Mouse (Mus musculus) embryonic facial prominence, embryonic 12.5 days (tissue): ENCODE measurements around the gene Gm10837. TPM values are rescaled to one million over a fixed set of nuclear protein-coding genes. Genes with fewer than 3 reads are reported as not detected.
A peak's percentile ranks its signal among the peaks of the same experiment; 100 is the strongest.

Experiments
- ATAC-seq: fragments of 200-750 bp; cut with Nextera tagmentation; 2 replicates; pipeline ENCODE4 v1.8.0; 2017; ENCODE audit not compliant: insufficient number of reproducible peaks, insufficient read depth, low FRiP score, low TSS enrichment
- H3K27ac ChIP-seq: fragments of 300-500 bp; sonication (generic); 2 replicates; pipeline ENCODE4 v1.5.1; 2016; ENCODE audit warnings: mild to moderate bottlenecking
- H3K27me3 ChIP-seq: fragments of 300-500 bp; sonication (generic); 2 replicates; pipeline ENCODE4 v1.6.1; 2016; ENCODE audit warnings: mild to moderate bottlenecking, moderate library complexity
- H3K36me3 ChIP-seq: fragments of 300-500 bp; sonication (generic); 2 replicates; pipeline ENCODE4 v1.6.1; 2016; ENCODE audit warnings: mild to moderate bottlenecking
- H3K4me1 ChIP-seq: fragments of 300-500 bp; sonication (generic); 2 replicates; pipeline ENCODE4 v1.6.1; 2016
- H3K4me2 ChIP-seq: fragments of 300-500 bp; sonication (generic); replicated peaks from 2 replicates; pipeline ENCODE4 v1.6.1; 2016; ENCODE audit warnings: mild to moderate bottlenecking, moderate library complexity
- H3K4me3 ChIP-seq: fragments of 300-500 bp; sonication (generic); 2 replicates; pipeline ENCODE4 v1.5.1; 2016; ENCODE audit warnings: mild to moderate bottlenecking
- H3K9ac ChIP-seq: fragments of 300-500 bp; sonication (generic); 2 replicates; pipeline ENCODE4 v1.6.1; 2016; ENCODE audit warnings: mild to moderate bottlenecking, moderate library complexity
- H3K9me3 ChIP-seq: fragments of 300-500 bp; sonication (generic); 2 replicates; pipeline ENCODE4 v1.6.1; 2016; ENCODE audit warnings: mild to moderate bottlenecking, moderate library complexity
- WGBS: fragments of 180-500 bp; shearing (Covaris S2); methylation state at CpG from one replicate; pipeline ENCODE4 v1.1.7; 2016; 5-methylcytosine and 5-hydroxymethylcytosine counted together
- polyA plus RNA-seq: library from polyadenylated mRNA; unstranded; fragments of >200 nt; fragmentation: Nextera tagmentation; extraction: Ambion mirVana; gene quantifications from 2 replicates; pipeline ENCODE4 v1.2.1, GENCODE M21; 2016

Gm10837 gene
- not detected in 2 replicates for polyA plus RNA-seq

- Histone ChIP-seq H3K4me1 (peaks cover 7% of the 10 kb centered on the region), H3K4me2 (peak within 1 kb of the TSS; percentile 50), H3K27ac (no peak within 1 kb of the TSS), H3K9me3 (no peaks in the 10 kb centered on the region), H3K27me3 (peaks cover 41% of the 10 kb centered on the region), H3K36me3 (no peaks in the 10 kb centered on the region), H3K9ac (no peak within 1 kb of the TSS; the same call in 1 of the 2 replicates), H3K4me3 (peak within 1 kb of the TSS; percentile 32)
- ATAC-seq: peak; percentile 68
- 1% methylated on average over 45 of the region's 51 CpGs for WGBS
Observed at GRCm38 (mm10) chr14:122490441-122491328, at the start of gene Gm10837. Gm10837 (plus strand) TSS chr14:122490586.

DNA sequence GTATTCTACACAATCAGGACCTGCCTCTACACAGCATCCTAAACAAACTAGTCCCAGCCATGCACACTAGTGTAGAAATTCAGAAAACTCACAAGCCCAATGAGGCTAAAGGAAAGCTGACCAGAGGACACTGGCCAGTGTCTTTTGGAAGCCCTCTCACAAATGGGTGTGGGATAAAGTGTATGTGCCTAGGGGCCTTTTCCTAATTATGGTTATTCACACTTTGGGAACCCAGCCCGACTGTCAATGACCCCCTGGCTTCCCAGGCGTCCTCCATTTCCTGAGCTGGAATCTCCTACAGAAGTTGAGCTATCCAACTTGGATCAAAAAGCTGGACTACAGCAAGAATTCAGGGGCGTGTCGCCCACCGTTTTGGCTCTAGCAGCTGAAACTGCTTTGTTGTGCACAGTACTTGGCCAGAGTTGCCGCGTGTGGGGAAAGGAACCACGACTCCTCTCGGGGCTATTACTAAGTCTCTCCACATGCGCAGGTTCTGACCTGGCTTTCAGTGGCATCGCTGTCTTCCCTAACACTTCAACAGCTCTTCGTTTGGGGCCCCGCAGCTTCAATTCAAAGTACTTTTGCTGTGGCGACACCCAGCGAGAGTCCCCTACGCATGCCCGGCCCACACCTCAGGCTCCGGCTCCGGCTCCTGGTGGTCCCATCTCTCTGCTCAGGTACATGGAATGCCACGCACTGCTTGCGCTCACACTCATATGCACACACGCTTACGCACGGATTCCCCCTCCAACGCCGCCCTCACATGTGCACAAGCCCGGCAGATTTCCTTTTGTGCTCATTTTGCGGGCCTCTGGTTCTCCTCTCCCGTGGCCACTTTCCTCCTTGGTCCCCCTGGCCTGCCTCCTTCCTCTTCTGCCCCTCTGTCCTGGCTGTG lies 40.5 kb upstream of the Gm10837 start:
- Histone ChIP-seq H3K27ac (0 out of 2 replicates have a peak overlapping the region, but pooled peaks have one; percentile 41), H3K27me3 (peaks cover 61% of the 10 kb centered on the region), H3K4me1 (peaks cover 23% of the 10 kb centered on the region), H3K9ac (peak overlapping the region; percentile 7; the same call in 1 of the 2 replicates), H3K36me3 (no peaks in the 10 kb centered on the region), H3K9me3 (no peaks in the 10 kb centered on the region), H3K4me2 (peak overlapping the region; percentile 76), H3K4me3 (peak overlapping the region; percentile 40)
- 3% methylated on average over 29 of the region's 29 CpGs for WGBS
- no peak for ATAC-seq

- ATAC-seq: peak; percentile 71
- H3K4me1 ChIP-seq: peaks cover 23% of the 10 kb centered on the region
- H3K36me3 ChIP-seq: no peaks in the 10 kb centered on the region
- H3K4me2 ChIP-seq: peak within 1 kb of the TSS; percentile 76
- peak within 1 kb of the TSS; percentile 40 for H3K4me3 ChIP-seq
- 1% methylated on average over 59 of the region's 59 CpGs for WGBS
- peak within 1 kb of the TSS; percentile 32 for H3K9ac ChIP-seq
- H3K27me3 ChIP-seq: peaks cover 68% of the 10 kb centered on the region
- H3K9me3 ChIP-seq: no peaks in the 10 kb centered on the region
- 0 out of 2 replicates have a peak within 1 kb of the TSS, but pooled peaks have one; percentile 41 for H3K27ac ChIP-seq
Observed at GRCm38 (mm10) chr14:122450496-122451382, 39.6 kb upstream of the Gm10837 start, which contains the start of gene Gm5089. Gm5089 (minus strand) TSS chr14:122451115.

GRCm38 (mm10) chr14:122451551-122452145 lies 38.7 kb upstream of the Gm10837 start:
- Histone ChIP-seq H3K36me3 (no peaks in the 10 kb centered on the region), H3K9me3 (no peaks in the 10 kb centered on the region), H3K9ac (no peak overlapping the region), H3K27ac (no peak overlapping the region), H3K27me3 (peaks cover 68% of the 10 kb centered on the region), H3K4me1 (peaks cover 23% of the 10 kb centered on the region), H3K4me2 (no peak overlapping the region), H3K4me3 (no peak overlapping the region)
- 54% methylated on average over 5 of the region's 5 CpGs for whole genome bisulfite sequencing
- ATAC-seq: no peak

DNA sequence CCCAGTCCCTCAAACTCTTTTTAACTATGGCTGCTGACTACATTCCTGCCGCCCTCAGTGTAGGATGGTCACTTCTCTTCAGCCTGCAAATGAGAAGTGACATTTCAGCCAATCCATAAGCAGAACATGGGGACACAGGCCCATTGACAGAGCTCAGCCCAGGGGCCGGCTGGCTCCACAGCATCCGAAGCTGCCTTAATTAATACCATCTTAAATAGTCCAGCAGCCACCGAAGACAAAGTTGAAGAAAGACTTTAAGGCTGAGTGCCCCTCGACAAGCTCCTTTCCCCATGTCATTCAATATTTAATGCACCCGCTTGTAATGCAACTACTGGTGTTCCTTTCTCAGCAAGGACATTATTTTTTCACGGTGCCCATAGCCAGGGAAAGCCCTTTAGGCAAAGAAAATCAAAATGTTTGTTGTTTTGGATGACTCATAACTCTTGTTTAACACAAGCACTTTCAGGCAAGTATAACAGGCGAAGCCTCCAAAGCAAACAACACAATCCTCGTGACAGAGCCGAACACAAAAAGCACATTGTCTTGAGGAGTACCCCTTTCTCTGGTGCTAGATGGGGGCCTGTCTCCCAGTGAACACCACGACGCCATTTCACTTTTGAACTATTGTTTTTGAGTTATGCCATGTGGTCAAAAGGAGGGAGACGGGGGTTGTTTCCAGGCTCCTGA lies 37.5 kb upstream of the Gm10837 start:
- no peaks in the 10 kb centered on the region for H3K9me3 ChIP-seq
- 0 out of 2 replicates have a peak, but pooled peaks have one; percentile 35 for ATAC-seq
- H3K4me2 ChIP-seq: peak overlapping the region; percentile 42
- WGBS: 10% methylated on average over 13 of the region's 13 CpGs
- H3K9ac ChIP-seq: no peak overlapping the region
- H3K27ac ChIP-seq: no peak overlapping the region
- peaks cover 23% of the 10 kb centered on the region for H3K4me1 ChIP-seq
- no peaks in the 10 kb centered on the region for H3K36me3 ChIP-seq
- peaks cover 62% of the 10 kb centered on the region for H3K27me3 ChIP-seq
- H3K4me3 ChIP-seq: 0 out of 2 replicates have a peak overlapping the region, but pooled peaks have one; percentile 23

GRCm38 (mm10) chr14:122453388-122453995 lies 36.9 kb upstream of the Gm10837 start:
- no peak overlapping the region for H3K27ac ChIP-seq
- ATAC-seq: no peak
- H3K36me3 ChIP-seq: no peaks in the 10 kb centered on the region
- H3K4me2 ChIP-seq: peak overlapping the region; percentile 42
- no peak overlapping the region for H3K9ac ChIP-seq
- H3K4me1 ChIP-seq: peaks cover 23% of the 10 kb centered on the region
- H3K4me3 ChIP-seq: peak overlapping the region; percentile 23
- peaks cover 55% of the 10 kb centered on the region for H3K27me3 ChIP-seq
- 4% methylated on average over 32 of the region's 32 CpGs for WGBS
- no peaks in the 10 kb centered on the region for H3K9me3 ChIP-seq

GRCm38 (mm10) chr14:122453996-122454738 lies 36.2 kb upstream of the Gm10837 start:
- Histone ChIP-seq H3K4me2 (peak overlapping the region; percentile 42), H3K9me3 (no peaks in the 10 kb centered on the region), H3K27ac (no peak overlapping the region), H3K36me3 (no peaks in the 10 kb centered on the region), H3K4me1 (peaks cover 23% of the 10 kb centered on the region), H3K9ac (no peak overlapping the region), H3K4me3 (peak overlapping the region; percentile 23; the same call in 1 of the 2 replicates), H3K27me3 (peaks cover 50% of the 10 kb centered on the region)
- no peak for ATAC-seq
- WGBS: 18% methylated on average over 12 of the region's 12 CpGs

GRCm38 (mm10) chr14:122454901-122455561 lies 35.4 kb upstream of the Gm10837 start:
- no peak overlapping the region for H3K9ac ChIP-seq
- H3K36me3 ChIP-seq: no peaks in the 10 kb centered on the region
- no peak overlapping the region for H3K4me3 ChIP-seq
- H3K27ac ChIP-seq: no peak overlapping the region
- no peak overlapping the region for H3K4me2 ChIP-seq
- no peaks in the 10 kb centered on the region for H3K9me3 ChIP-seq
- H3K27me3 ChIP-seq: peaks cover 46% of the 10 kb centered on the region
- 50% methylated on average over 10 of the region's 10 CpGs for WGBS
- no peak for ATAC-seq
- H3K4me1 ChIP-seq: peaks cover 22% of the 10 kb centered on the region

DNA sequence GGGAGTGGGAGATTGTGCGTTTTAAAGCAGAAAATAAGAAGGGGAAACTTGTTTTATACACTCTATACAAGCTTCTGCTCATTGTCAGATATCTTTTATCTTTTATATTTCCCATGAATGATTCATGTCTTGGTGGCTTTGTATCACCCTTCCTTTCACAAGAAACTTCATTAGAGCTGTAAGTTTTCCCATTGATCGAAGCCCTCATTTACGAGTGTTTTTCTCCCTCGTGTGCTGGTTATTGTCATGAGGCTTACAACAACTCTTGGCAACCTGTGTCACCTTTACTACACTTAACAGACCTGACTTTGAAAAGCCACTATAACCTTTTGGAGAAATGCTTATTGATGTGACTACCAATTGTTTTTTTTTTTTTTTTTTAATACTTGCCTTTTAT lies 34.8 kb upstream of the Gm10837 start:
- peaks cover 46% of the 10 kb centered on the region for H3K27me3 ChIP-seq
- H3K27ac ChIP-seq: no peak overlapping the region
- WGBS: 67% methylated on average over 4 of the region's 4 CpGs

More for the DNA sequence above, 34.8 kb upstream of the Gm10837 start:
- Histone ChIP-seq H3K9me3 (no peaks in the 10 kb centered on the region), H3K4me3 (no peak overlapping the region), H3K4me2 (no peak overlapping the region), H3K36me3 (no peaks in the 10 kb centered on the region), H3K4me1 (peaks cover 17% of the 10 kb centered on the region), H3K9ac (no peak overlapping the region)
- ATAC-seq: no peak
